Mouse (Mus musculus): ENCODE measurements around the gene Pgs1.

DNA sequence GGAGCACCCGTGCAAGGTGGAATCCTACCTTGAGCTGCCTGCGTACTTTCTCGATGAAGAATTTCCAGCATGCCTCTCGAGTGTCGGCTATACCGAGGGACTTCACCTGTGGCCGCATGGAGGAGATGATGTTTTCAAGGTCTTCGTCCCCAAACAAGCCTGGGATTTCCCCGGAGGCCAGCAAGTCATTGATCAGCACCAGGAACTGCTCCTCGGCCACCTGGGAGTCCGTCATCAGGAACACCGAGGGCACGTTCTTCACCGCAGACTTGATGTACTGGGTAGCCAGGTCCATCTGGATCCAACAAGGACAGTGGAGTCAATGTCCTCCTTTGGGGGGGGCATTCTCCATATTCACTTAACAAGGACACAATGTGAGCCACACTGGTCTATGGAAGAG lies 73.9 kb downstream of the Pgs1 start:
- no peak for TF ChIP-seq CEBPB (IDR thresholded peaks at IDR 0.05; ENCODE audit: low read depth)
- no peak for TF ChIP-seq CTCF (IDR thresholded peaks at IDR 0.05; ENCODE audit: control insufficient read depth, insufficient read depth, insufficient read length)
- no peak for TF ChIP-seq USF1 (IDR thresholded peaks at IDR 0.05; ENCODE audit: low read depth)
- no peak for TF ChIP-seq MYOG (IDR thresholded peaks at IDR 0.05; ENCODE audit: control insufficient read depth, extremely low read depth, insufficient read length)

All from C2C12 (cell line).